Mouse (Mus musculus) induced T-regulatory cell, adult 2 months (primary cell): ENCODE measurements around the gene Rxfp4.

Experiments used
- DNase-seq: peaks from one replicate; pipeline ENCODE4 v3.0.0-alpha.2; 2012; ENCODE audit warnings: low read depth

Rxfp4 gene

DNA sequence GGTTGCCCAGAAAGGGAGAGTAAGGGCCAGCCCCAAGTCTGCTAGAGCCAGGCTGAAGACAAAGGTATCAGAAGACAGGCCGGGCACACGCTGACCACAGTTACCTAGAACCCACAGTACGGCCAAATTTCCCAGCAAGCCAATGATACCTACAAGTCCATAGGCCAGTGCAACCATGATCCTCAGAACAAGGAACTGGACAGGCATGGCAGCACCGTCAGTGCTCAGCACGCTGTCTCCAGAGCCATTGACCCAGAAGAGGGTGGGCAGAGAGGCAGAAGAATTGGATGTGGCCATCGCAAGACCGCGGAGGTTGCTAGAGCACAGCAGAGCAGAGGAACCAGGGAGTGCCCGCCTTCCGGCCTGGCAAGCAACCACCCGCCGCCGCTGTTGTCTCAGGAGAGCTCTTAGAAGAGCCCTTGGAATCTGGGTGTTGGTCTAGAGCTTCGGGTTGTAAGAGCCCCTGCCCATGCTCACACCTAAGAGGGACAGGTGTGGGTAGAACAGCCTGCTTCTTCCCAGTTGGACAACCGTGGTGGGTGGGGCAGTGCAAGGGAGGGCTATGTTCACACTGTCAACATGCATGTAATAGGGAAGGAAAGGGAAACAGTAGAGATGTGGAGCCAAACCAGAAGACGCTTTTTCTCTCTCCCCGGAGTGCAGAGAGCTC is at the start of gene Rxfp4:
Gene Rxfp4 (minus strand): TSS at position 297 of the 670 bp plus-strand sequence.
- no peak for DNase-seq

- DNase-seq: no peak
These were observed 48.3 kb upstream of the Rxfp4 start for GRCm38 (mm10) chr3:88701222-88701621.

DNA sequence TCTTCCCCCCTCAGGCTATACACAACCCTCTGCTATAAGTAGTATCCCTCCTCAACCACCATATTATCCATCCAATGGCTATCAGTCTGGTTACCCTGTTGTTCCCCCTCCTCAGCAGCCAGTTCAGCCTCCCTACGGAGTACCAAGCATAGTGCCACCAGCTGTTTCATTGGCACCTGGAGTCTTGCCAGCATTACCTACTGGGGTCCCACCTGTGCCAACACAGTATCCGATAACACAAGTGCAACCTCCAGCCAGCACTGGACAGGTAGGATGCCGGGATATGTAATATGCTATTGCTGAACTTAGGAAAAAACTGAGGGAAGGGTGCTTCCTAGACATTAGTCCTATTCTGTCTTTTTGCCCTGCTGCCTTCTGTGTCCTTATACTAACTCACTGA is 47.3 kb upstream of the Rxfp4 start:
- no peak for DNase-seq

DNA sequence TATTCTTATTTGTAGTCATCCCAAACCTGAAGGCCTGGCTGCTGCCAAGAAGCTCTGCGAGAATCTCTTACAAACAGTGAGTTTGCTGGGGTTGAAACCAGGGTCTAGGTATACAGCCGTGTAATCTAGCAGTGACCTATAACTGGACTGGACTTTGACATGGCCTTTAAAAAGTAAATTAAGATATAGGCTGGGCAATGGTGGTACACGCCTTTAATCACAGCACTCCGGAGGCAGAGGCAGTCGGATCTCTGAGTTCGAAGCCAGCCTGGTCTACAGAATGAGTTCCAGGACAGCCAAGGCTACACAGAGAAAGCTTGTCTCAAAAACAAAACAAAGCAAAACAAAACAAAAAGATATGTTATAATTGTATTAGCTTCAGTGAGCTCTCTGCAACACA is 45.9 kb upstream of the Rxfp4 start:
- DNase-seq: no peak

DNA sequence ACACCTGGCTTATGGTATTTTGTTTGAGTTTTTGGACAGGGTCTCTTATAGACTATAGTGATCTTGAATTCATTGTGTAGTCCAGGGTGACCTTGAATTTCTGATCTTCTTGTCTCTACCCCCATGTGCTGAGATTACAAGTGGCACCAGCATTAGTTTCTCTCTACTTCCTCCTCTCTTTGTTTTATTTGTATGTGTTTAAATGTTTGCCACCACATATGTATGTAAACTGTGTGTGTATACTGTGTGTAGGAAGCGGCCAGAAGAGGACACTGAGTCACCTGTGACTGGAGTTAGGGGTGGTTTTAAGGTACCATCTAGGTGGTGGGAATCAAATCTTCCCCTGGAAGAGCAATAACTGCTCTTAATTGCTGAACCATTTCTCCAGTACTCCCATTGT is 45.1 kb upstream of the Rxfp4 start:
- DNase-seq: no peak

GRCm38 (mm10) chr3:88695545-88695944 is 42.6 kb upstream of the Rxfp4 start:
- no peak for DNase-seq

DNA sequence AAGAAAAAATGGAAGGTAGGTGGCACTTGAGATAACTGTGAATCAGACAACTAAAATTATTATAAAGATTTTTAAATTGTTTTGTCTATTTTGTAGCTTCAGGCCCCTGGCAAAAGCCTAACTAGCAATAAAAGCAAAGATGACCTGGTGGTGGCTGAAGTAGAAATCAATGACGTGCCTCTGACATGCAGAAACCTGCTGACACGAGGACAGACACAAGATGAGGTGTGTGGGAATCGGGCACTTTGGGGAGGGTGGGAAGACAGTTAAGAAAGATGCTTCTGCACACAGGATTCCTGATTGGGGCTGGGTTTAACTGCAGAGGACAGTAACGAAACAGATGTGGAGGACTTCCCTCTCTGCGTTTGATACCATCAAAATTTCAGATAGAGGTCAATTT is 36.1 kb upstream of the Rxfp4 start:
- DNase-seq: no peak

DNA sequence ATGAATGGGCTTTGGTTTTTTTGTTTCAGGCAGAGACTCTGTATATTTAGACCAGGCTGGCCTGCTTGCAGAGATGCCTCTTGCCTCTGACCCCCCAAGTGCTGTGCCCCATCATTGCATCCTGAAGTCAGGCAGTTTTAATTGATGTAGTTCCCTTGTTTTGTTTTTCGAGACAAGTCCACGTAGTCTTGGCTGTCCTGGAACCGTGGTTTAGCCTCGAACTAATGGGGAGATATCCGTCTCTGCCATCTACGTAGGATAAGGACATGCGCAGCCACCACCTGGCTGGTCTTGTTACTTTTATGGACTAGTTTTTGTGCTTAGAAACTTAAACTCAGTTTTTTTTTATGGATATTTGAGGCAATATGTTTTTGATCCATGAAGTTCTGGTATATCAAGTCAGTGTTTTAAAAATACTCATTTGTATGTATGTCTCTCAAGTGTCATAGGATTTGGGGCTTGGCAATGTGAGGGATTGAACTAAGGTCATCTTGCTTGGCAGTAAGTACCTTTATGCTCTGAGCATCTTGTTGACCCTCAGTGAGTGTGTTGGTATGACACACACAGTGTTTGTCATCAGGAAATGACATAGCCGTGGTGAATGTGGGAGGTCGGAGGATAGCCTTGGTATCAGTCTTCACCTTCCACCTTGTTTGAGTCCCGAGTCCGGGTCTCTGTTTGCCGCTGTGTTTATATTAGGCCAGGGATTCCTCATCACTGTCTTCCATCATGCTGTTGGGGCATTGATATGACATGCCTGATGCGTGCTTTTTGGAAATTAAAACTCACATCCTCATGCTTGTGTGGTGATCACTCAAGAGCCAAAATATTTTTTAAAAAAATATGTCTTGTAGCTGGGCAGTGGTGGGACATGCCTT is 34.0 kb upstream of the Rxfp4 start:
- DNase-seq: peak; percentile 62

DNA sequence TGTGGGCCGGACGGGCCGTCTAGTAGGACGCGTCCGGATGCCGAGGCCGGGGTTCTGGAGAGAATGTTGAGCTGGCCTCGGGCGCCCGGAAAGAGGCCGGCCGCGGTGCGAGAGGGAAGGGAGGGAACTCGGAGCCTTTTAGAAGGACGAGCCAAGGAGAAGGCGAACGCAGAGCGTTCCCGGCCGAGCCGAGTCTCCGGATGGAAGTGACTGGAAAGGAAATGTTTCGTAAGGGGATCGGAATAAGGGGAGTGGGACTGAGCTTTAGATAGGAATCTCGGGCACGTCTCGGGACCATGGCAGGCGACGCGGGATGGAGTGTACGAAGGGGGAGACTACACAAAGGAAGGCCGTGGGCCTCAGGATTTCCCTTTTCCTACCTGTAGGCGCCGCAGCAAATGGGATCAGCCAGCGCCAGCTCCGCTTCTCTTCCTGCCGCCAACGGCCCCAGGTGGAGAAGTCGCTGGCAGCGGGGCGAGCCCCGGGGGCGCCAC is 33.1 kb upstream of the Rxfp4 start:
- DNase-seq: peak; percentile 70

DNA sequence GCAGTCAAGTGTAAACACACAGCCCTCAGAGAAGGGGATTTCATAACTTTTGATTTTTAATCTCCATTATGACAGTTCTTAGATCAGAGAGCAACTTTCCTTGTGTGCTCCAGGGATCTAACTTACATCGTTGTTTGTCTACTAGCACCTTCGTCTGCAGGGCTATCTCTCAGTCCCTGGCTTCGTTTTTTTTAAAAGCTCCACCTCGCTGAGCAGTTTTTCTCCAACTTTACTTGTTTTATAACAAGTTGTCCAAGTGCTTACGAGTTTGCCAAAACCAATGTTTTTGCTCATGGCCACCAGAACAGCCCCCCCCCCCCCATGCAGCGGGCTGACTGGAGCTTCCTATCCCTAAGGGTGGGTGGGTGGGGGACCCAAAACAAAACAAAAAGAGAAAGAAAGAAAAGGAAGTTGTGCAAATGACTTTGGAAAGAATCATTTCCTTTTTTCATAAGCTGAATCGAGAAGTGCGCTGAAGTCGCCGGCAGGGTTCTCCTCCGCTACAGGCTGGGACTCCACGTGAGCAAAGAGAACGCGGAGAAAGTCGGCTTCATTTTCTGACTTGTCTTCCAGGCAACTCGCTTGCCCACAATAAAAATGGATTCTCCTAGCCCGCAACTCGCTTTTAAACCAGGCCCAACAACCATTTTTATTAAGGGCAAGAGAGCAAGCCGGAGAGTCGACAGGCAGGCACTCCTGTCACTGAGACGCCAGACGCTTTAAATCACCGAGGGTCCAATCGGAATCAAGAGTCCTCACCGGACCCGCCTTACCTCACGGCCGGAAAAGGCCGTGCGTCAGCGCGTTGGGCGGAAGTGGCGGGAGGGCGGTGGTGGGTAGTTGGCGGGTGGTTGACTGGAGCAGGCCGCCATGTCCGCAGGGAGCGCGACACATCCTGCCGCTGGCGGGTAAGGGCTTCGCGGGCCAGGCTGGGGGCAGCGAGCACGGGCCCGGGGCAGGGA is 32.3 kb upstream of the Rxfp4 start, which contains the start of gene Khdc4:
Gene Khdc4 (plus strand): TSS at position 824 of the 962 bp plus-strand sequence.
- peak; percentile 98 for DNase-seq

GRCm38 (mm10) chr3:88684236-88684979 is 31.5 kb upstream of the Rxfp4 start:
- peak; percentile 32 for DNase-seq

DNA sequence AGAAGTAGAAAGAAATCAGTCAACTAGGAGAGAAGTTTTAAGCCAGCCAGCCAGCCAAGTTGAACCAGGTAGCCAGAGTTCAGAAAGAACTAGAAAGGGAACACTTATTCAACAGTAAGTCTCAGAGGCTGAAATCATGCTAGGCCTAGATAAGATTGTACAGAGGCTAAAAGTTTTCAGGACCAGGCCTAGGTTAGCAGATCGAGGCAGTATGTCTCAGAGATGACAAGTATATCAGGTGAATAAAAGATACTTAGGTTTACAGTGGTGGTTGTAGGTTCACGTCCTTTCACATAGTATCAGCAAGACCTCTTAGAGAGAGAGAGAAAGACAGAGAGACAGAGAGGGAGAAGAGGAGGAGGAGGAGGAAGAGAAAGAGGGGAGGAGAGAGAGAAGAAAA is 30.9 kb upstream of the Rxfp4 start:
- DNase-seq: no peak

- DNase-seq: peak; percentile 92
These were observed 24.5 kb upstream of the Rxfp4 start for GRCm38 (mm10) chr3:88677399-88677798.

- DNase-seq: peak; percentile 51
These were observed 11.2 kb upstream of the Rxfp4 start for GRCm38 (mm10) chr3:88664095-88664494.

DNA sequence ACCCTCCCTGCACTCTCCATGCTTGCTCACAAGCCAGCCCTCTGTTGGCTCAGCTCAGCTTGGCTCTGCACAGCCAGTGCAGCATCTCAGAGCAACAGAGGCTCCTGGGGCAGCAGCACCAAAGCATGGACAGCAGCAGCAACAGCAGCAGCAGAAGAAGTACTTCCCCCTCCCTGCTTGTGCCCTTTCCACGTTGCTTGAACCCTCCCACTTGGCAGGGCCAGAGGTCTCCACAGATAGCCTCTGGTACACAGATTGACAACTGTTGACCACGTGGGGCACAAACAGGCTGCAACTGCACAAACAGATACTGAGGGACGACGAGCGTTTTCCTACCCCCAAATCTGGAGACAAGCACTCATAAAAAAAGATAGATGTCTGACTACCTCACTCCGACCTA is 6.9 kb upstream of the Rxfp4 start:
- DNase-seq: no peak

- no peak for DNase-seq
These were observed 5.6 kb upstream of the Rxfp4 start for GRCm38 (mm10) chr3:88658441-88659127.

DNA sequence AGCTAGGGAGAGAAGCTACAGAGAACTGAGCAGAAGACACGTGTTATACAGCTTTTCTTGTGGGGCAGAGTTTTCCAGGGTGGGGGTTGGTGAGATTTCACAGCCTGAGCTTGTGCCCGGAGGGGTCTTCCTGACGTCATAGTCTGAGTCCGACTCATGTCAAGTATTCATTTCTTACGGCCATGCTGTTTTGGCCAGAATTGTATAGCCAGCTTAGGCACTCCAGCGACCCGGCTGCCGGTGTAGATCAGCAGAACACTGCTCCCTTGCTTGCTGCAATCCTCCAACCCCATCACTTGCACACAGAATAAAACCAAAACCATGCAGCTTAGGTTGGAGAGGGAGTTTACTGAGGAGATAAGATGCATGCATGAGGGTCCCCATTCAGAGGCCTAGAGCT is 2.7 kb upstream of the Rxfp4 start:
- DNase-seq: no peak

DNA sequence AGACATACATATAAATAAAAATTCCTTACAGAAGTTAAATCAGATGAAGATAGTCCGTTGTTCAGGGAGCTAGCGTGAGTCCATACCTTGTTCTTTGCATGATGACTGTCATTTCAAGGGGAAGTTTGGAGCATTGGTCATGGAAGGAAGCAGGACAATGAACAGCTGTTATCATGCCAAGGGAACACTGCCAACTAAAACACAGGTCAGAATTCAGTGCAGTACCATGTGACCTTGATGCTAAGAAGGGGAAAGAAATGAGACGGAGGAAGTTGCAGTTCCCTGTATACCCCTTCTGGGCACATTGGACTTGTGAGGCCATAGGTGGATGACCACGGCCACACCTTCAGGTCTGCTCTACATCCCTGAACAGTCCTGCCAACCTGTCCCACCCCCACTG is 1.7 kb upstream of the Rxfp4 start:
- DNase-seq: no peak

- no peak for DNase-seq
These were observed 801 bp upstream of the Rxfp4 start for GRCm38 (mm10) chr3:88653516-88654370.
